Mouse (Mus musculus) cortical plate, adult 2 months (tissue): ENCODE measurements around the gene B230217C12Rik.

Source experiments
- CTCF ChIP-seq: fragments of 200-500 bp; IDR thresholded peaks from 2 replicates; pipeline ENCODE4 v1.5.1; 2011; ENCODE audit warnings: mild to moderate bottlenecking, control low read depth, low read length; ENCODE audit not compliant: insufficient read depth; ENCODE audit errors: extremely low read depth
- POLR2A ChIP-seq: fragments of 200-500 bp; IDR thresholded peaks from 2 replicates; pipeline ENCODE4 v1.6.1; 2011; ENCODE audit warnings: mild to moderate bottlenecking, low read length, control low read depth; ENCODE audit not compliant: insufficient read depth; ENCODE audit errors: extremely low read depth

- no peak for TF ChIP-seq CTCF
- no peak for TF ChIP-seq POLR2A
Measured at GRCm38 (mm10) chr11:97866091-97866888, 25.7 kb downstream of the B230217C12Rik start.
